ENCODE assay signal across 22 mouse cellular contexts in the genomic region with DNA sequence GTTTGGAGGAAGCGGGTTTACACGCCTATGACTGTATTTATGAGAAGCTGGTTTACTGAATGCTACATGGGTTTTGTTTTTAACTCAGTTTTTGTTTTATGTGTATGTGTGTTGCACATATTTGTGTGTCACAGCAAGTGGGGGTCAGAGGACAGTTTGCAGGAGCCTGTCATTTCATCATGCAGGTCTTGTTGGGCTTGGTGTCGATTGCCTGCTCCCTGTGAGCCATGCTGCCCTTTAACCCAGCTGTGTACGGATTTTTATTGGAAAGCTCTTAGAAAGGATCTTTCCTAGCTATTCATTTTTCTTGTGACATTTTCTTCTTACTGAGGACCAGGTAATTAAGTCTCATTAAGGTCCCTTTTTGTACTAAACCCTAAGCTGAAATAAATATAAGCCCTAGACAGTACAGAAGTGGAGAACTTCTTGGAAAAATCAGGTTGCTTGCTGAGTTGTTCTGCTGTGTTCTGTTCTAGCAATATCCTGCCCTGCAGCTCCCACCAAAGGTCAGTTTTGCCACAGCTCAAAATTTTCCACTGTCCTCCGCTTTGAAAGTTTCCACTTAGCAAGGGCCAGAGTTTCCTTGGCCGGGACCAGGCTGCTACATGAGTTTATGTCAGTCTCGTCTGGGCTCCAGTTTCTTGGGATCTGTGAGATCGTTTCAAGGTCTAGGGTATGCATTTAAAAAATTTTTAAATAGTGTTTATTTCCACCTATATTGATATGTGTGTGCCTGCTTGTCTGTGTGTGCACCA. TPM values are rescaled to one million over a fixed set of nuclear protein-coding genes. Genes with fewer than 3 reads are reported as not detected.
A peak's percentile ranks its signal among the peaks of the same experiment; 100 is the strongest.
DNase-seq lines count a peak whose midpoint lies in the region; ATAC-seq lines count a peak whose summit lies in the region.
"Had no signal": no experiment of that assay in that cellular context is flagged by ENCODE, and none has a peak within 500 bp of the region (broad histone marks: within the 10 kb centered on the region; RNA-seq: fewer than 3 reads in every experiment).

No protein-coding gene starts in this region.

- no peak for ATAC-seq in kidney, embryonic 16.5 days (ENCODE audit: low FRiP score, low TSS enrichment)
- ATAC-seq: hindbrain, postnatal 0 days; intestine, embryonic 16.5 days; Patski had no signal

- H3K36me3 ChIP-seq in kidney, embryonic 16.5 days (ENCODE audit: insufficient read depth, low read length) = peaks cover 87% of the 10 kb centered on the region
- H3K36me3 ChIP-seq in forebrain, embryonic 10.5 days (replicated peaks) = peaks cover 98% of the 10 kb centered on the region

- peak; percentile 44 for DNase-seq in gastrocnemius, adult 18-20 months (ENCODE audit: low spot score)
- DNase-seq in gastrocnemius, postnatal 4 days (ENCODE audit: low spot score in 2 of 2) = no peak
- peak; percentile 8 to 18 for DNase-seq in kidney, adult 8-10 months
- peak; percentile 68 for DNase-seq in adrenal gland, postnatal 14 days
- peak; percentile 29 to 36 for DNase-seq in kidney, postnatal 36 days
- no peak for DNase-seq in forebrain, embryonic 10.5 days (ENCODE audit: extremely low spot score, low spot score)
- DNase-seq: cerebellum, adult 18-20 months; cerebellum, postnatal 14 days; heart, adult 2 months; heart, postnatal 14 days; lung, postnatal 4 days; midbrain, embryonic 14.5 days; right cerebral cortex, postnatal 14 days had no signal

- H3K27ac ChIP-seq in kidney, embryonic 16.5 days (ENCODE audit: low read length) = no peak overlapping the region
- H3K27ac ChIP-seq in forebrain, embryonic 10.5 days = no peak overlapping the region
- H3K27ac ChIP-seq: heart, adult 2 months; heart, embryonic 13.5 days; hindbrain, postnatal 0 days; layer of hippocampus, adult 2 months; liver, embryonic 14.5 days; lung, embryonic 15.5 days; stomach, postnatal 0 days had no signal

- H3K4me3 ChIP-seq in kidney, embryonic 16.5 days (ENCODE audit: low read length) = no peak overlapping the region
- no peak overlapping the region for H3K4me3 ChIP-seq in forebrain, embryonic 10.5 days
- H3K4me3 ChIP-seq: heart, adult 2 months; heart, embryonic 13.5 days; layer of hippocampus, adult 2 months; lung, embryonic 15.5 days had no signal

- no peaks in the 10 kb centered on the region for H3K27me3 ChIP-seq in kidney, embryonic 16.5 days (ENCODE audit: insufficient read depth, low read length)
- no peaks in the 10 kb centered on the region for H3K27me3 ChIP-seq in forebrain, embryonic 10.5 days (ENCODE audit: poor library complexity, severe bottlenecking)
- H3K27me3 ChIP-seq: heart, embryonic 13.5 days; lung, embryonic 15.5 days; Patski had no signal

- WGBS in kidney, embryonic 16.5 days = 83% methylated on average over 8 of the region's 8 CpGs
- 96% methylated on average over 8 of the region's 8 CpGs for whole genome bisulfite sequencing in forebrain, embryonic 10.5 days

- H3K4me2 ChIP-seq in kidney, embryonic 16.5 days (replicated peaks; ENCODE audit: low read depth, low read length) = no peak overlapping the region
- H3K4me2 ChIP-seq: heart, embryonic 13.5 days; lung, embryonic 15.5 days had no signal

- H3K9me3 ChIP-seq in kidney, embryonic 16.5 days (ENCODE audit: low read length) = no peaks in the 10 kb centered on the region
- H3K9me3 ChIP-seq in forebrain, embryonic 10.5 days = no peaks in the 10 kb centered on the region
- H3K9me3 ChIP-seq: heart, embryonic 13.5 days; lung, embryonic 15.5 days had no signal

- H3K9ac ChIP-seq in kidney, embryonic 16.5 days (replicated peaks; ENCODE audit: low read length) = no peak overlapping the region
- H3K9ac ChIP-seq: heart, embryonic 13.5 days; liver, embryonic 14.5 days; lung, embryonic 15.5 days had no signal

- no peaks in the 10 kb centered on the region for H3K4me1 ChIP-seq in kidney, embryonic 16.5 days (ENCODE audit: insufficient read depth, low read length)
- H3K4me1 ChIP-seq in forebrain, embryonic 10.5 days = no peaks in the 10 kb centered on the region
- H3K4me1 ChIP-seq: heart, embryonic 13.5 days; lung, embryonic 15.5 days had no signal

RNA-seq across cellular contexts. Expression of gene Fzd9, which starts 17.7 kb away (rescaled TPM):
- 10 to 100 TPM; 29.0 to 51.7 TPM for total RNA-seq in gastrocnemius, adult 18-20 months (2021)
- total RNA-seq in gastrocnemius, postnatal 4 days (2021) = 10 to 100 TPM; 16.0 to 20.2 TPM
- polyA plus RNA-seq in kidney, embryonic 16.5 days (2015; fragmentation: Nextera tagmentation; extraction: Ambion mirVana) = 0.72 and 0.77 TPM in 2 replicates
- total RNA-seq in adrenal gland, postnatal 14 days (2021) = 2.7 and 3.0 TPM in 2 replicates
- 13.6 and 14.1 TPM in 2 replicates for polyA plus RNA-seq in forebrain, embryonic 10.5 days (2016; fragmentation: Nextera tagmentation; extraction: Ambion mirVana)

RNA-seq across cellular contexts. Expression of gene Baz1b, which starts 46.3 kb away (rescaled TPM):
- 10 to 100 TPM; 32.9 to 34.8 TPM for total RNA-seq in gastrocnemius, adult 18-20 months (2021)
- 10 to 100 TPM; 59.4 to 63.6 TPM for total RNA-seq in gastrocnemius, postnatal 4 days (2021)
- 33.4 and 35.1 TPM in 2 replicates for polyA plus RNA-seq in kidney, embryonic 16.5 days (2015; fragmentation: Nextera tagmentation; extraction: Ambion mirVana)
- 84.6 and 87.4 TPM in 2 replicates for total RNA-seq in adrenal gland, postnatal 14 days (2021)
- polyA plus RNA-seq in forebrain, embryonic 10.5 days (2016; fragmentation: Nextera tagmentation; extraction: Ambion mirVana) = 58.0 and 59.1 TPM in 2 replicates

Comparison
In these comparisons a context has a peak if more than half of its experiments do, and no peak if none do; other contexts are left out.
1. DNase-seq: peak in gastrocnemius, adult 18-20 months (single experiment), kidney, adult 8-10 months (2 of 2), adrenal gland, postnatal 14 days (single experiment) and kidney, postnatal 36 days (2 of 2); none in gastrocnemius, postnatal 4 days (0 of 2) and forebrain, embryonic 10.5 days (single experiment).